Mouse (Mus musculus) heart, adult 8-10 months (tissue): ENCODE data around the gene Klhdc1. TPM values are rescaled to one million over a fixed set of nuclear protein-coding genes. Genes with fewer than 3 reads are reported as not detected.

Source experiments
- DNase-seq: peaks from one replicate; pipeline ENCODE4 v3.0.0; 2022; ENCODE audit warnings: low spot score
- total RNA-seq, 4 experiments: library from RNA; stranded (reverse); gene quantifications; 2 replicates each; pipeline ENCODE4 v1.2.4; 2022

The Klhdc1 gene
- 10 to 100 TPM; 43.3 to 53.9 (median 48.2) TPM for total RNA-seq

DNA sequence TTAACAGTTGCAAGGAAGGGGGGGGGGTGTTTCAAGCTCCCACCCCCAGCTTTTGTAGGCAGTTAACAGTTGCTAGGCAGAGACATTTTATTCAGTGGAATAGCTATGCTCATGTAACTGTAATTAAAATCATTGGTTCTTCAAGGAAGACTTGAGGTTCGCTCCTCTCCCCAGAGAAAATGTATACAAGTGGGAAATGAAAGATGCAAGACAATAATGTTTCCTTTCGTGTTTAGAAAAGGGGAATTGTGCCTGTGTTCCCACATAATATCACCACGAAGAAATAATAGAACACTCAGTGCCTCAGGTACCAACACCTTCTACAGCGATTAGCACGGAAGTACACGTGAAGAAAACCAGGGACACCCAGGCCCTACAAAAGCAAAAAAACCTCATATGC lies at the start of gene Klhdc1:
Klhdc1 (plus strand) TSS at position 301 of the 400 bp plus-strand sequence.
- DNase-seq: no peak

GRCm38 (mm10) chr12:69191396-69191795 lies 49.6 kb upstream of the Klhdc1 start:
- DNase-seq: no peak

DNA sequence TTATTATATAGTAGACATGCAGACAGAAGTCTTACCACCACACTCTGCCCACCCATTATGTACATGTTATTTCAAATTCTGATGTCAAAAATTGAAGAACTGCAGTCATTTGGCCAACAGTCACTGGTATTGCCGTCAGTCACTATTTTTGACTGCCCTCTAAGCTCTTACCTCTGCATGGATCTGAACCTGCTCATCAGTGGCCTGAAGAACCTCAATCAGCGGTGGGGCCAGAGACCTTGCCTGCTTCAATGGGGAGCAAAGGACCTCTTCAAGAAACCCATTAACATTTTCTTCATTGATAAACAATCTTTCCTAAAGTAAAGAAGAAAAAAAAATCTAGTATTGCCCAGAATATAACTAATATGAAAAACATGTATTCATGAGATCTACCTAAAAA lies 48.3 kb upstream of the Klhdc1 start:
- no peak for DNase-seq

GRCm38 (mm10) chr12:69196444-69197377 lies 44.3 kb upstream of the Klhdc1 start, which contains the start of gene Gm49383:
Gm49383 (minus strand) TSS chr12:69197104.
- DNase-seq: peak; percentile 60

- peak; percentile 50 for DNase-seq
These were observed 43.4 kb upstream of the Klhdc1 start for GRCm38 (mm10) chr12:69197378-69198163.

DNA sequence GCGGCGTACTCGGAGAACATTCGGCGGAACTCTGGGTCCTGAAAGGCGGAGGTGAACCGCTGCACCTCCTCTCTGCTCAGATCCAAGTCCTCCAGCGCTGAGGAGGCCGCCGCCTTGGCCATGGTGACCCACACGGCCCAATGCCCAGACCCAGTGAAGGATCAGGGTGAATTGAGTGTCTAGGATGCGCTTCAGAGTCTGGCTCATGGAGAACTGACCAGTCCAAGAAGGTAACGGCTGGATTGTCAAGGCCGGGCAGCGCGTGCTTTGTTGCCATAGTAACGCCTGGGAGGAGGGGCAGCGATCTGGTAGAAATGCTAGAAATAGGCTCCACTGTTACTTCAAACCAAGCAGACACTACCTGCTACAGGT lies 42.8 kb upstream of the Klhdc1 start, which contains the start of gene Dnaaf2:
Dnaaf2 (minus strand) TSS at position 266 of the 372 bp plus-strand sequence.
- peak; percentile 41 for DNase-seq

GRCm38 (mm10) chr12:69198985-69199384 lies 42.0 kb upstream of the Klhdc1 start:
- no peak for DNase-seq

- DNase-seq: no peak
These were observed 36.7 kb upstream of the Klhdc1 start, which contains the start of gene Gm49384 for GRCm38 (mm10) chr12:69204052-69204833. Gm49384 (minus strand) TSS chr12:69204267.

DNA sequence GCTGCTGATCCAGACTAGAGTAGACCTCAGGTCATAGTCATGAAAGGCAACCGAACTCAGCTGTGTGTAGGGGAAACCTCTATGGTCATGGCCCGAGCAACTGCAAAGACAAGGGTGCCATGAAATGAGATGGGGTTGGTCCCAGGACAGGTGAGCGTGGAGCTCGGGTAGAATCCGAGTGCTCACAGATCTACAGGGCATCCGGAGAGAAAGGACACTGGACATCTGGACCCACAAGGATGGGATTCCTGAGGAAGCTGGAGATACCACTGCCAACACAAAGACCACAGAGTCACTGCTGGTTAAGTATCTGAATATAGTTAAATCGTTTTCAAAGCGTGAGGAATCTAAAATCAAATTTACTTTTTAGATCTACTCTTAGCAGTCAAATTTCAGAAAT lies 33.6 kb upstream of the Klhdc1 start:
- DNase-seq: no peak

GRCm38 (mm10) chr12:69207926-69208325 lies 33.0 kb upstream of the Klhdc1 start:
- DNase-seq: no peak

GRCm38 (mm10) chr12:69208520-69208919 lies 32.5 kb upstream of the Klhdc1 start:
- no peak for DNase-seq

DNA sequence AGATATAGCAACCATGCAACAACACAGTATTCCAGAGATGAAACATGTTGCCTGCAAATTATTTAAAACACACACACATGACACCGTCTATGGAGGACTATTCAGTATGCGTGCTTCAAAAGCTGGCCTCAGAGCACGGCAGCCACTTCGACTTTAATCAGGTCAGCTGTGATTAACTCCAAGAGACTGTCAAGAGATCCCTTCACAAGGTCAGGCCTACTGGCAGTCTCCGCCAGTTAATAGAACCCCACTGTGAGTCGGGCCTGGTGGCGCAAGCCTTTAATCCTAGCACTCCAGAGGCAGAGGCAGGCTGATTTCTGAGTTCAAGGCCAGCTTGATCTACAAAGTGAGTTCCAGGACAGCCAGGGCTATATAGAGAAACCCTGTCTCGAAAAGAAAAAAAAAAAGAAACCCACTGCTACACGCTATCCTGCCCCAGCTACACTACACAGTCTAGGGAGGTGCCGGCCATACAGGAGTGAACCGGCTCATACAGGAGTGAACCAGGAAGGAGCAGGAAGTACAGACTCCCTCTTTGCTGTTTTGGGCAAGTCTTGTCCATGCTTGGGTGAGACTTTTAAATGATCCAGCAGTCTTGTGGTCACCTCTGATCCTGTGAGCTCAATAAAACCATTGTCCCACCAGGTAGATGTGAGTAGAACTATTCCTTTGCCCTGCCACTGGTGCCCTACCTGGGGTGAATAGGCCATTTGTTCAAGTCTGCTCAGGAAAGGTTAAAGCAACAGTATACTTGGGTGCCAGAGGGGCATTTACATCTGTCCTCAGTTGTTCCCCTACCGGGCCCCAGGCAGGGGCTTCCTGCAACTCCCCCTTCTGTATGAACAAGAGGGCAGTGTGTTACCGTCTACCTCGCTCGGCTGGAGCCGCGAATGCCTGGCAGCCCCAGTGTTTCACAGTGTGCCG lies 30.7 kb upstream of the Klhdc1 start:
- DNase-seq: no peak

DNA sequence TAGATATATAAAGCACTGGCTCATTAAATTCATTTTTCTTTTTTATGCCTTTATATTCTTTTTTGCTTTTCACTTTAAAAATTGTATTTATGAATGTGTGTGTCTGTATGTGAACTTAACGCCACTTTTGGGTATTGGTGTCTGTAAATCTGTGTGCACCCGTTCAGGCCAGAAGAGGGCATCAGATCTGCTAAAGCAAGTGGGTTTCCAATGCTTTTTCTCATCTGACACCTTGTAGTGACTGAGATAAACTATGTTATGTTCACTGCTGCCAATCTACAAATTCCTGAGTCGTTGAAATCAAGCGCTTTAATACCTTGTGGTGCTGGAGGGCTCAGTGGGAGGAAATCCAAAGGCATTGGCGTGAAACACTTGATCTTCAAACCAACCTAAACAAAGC lies 29.9 kb upstream of the Klhdc1 start:
- no peak for DNase-seq

GRCm38 (mm10) chr12:69213186-69213777 lies 27.7 kb upstream of the Klhdc1 start:
- no peak for DNase-seq

DNA sequence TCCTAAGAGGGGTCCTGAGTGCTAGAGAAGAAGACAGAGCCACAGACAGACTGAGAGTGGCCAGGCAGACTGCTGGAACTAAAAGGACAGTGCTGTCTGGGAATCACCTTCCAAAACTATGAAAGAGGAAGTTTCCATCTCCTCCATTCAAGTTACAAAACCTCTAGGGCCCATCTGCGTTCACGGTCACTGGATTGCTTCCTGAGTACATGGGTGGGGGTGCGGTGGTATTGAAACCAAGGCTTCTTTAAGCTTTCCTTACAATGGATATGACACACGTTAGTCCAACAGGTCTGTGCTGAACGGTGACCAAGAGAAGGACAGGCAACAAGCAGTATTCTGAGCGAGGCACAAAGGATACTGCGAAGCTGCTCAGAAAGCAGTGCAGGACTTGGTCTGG lies 26.6 kb upstream of the Klhdc1 start:
- DNase-seq: no peak

DNA sequence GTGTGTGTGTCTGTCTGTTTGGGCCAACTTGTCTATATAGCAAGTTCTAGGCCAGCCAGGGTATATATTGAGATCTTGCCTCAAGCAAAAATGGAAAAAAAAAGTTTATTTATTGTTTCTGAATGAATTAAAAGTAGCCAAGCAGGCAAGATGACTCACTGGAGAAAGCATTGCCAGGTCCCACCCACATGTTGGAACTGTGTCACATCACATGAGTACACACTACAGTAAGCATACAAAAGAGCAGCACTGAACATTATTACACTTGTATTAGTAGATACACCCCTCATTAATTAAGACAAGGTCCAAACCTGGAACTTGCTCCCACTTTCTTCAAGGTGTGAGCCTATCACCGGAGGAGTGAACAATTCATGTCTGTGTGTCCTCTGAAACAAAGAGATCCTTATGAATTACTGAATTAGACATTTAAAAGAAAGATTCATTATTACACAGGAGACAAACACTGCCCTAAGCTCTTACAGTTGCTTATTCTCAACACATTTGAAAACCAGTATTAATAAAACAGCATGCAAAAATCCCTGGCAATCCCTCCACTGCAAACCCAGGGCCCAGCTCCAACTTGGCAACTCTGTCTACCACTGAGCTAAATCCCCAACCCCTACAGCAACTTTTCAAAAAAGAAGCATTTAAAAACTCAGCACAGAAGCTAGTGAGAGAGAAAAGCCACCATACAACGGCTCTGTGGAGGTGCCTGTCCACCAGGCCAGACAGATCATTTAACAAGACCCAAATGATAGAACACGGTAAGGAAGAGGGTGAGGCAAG lies 25.8 kb upstream of the Klhdc1 start:
- peak; percentile 74 for DNase-seq

GRCm38 (mm10) chr12:69216587-69216986 lies 24.4 kb upstream of the Klhdc1 start:
- no peak for DNase-seq

DNA sequence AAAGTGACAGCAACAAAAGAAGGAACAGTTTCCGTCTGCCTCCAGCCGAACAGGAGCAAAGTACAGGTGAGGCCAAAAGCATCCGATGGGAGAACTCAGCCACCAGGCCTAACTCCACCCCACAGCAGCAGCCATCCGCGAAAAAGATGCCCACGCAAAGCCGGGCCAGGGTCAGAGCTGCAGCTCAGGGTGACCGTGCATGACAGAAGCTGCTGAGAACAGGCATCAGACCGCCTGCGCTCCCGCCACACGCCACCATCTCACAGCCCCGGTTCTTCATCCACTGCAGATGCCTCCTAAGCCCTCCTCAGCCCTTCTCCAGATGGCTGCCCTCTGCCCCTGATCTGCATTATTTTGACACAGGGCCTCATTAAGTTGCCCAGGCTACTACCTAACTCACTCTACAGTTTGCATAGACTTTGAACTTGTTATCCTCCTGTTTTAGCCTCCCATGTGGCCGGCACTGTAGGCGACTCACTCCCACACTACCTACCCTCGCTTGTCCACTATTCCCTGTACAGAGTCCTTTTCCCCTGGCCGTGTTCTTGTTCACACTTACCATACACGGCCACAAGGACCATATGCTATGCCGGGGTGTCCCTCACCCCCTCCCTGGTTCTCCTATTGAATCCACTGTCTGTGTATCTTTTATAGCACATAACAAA lies 20.2 kb upstream of the Klhdc1 start:
- no peak for DNase-seq
